Mouse (Mus musculus) thymus, postnatal 0 days (tissue): ENCODE measurements around the gene Atf7. TPM values are rescaled to one million over a fixed set of nuclear protein-coding genes. Genes with fewer than 3 reads are reported as not detected.

Experiments used
- DNase-seq: peaks from one replicate; pipeline ENCODE4 v3.0.0-alpha.2; 2015; ENCODE audit warnings: low spot score
- microRNA counts: library from miRNA; unstranded; fragments of <30 nt; microRNA quantifications from one replicate; lab custom pipeline; 2015
- microRNA-seq: library from miRNA; unstranded; fragments of <30 nt; microRNA quantifications from one replicate; pipeline ENCODE4, GENCODE M21; 2016; ENCODE audit warnings: borderline number of aligned reads
- polyA plus RNA-seq: library from polyadenylated mRNA; unstranded; fragments of >200 nt; fragmentation: Nextera tagmentation; extraction: Ambion mirVana; gene quantifications from 2 replicates; pipeline ENCODE4 v1.2.1, GENCODE M21; 2015

The Atf7 gene
- polyA plus RNA-seq, 1 experiment from 2014 or later, result 21.8 TPM

DNA sequence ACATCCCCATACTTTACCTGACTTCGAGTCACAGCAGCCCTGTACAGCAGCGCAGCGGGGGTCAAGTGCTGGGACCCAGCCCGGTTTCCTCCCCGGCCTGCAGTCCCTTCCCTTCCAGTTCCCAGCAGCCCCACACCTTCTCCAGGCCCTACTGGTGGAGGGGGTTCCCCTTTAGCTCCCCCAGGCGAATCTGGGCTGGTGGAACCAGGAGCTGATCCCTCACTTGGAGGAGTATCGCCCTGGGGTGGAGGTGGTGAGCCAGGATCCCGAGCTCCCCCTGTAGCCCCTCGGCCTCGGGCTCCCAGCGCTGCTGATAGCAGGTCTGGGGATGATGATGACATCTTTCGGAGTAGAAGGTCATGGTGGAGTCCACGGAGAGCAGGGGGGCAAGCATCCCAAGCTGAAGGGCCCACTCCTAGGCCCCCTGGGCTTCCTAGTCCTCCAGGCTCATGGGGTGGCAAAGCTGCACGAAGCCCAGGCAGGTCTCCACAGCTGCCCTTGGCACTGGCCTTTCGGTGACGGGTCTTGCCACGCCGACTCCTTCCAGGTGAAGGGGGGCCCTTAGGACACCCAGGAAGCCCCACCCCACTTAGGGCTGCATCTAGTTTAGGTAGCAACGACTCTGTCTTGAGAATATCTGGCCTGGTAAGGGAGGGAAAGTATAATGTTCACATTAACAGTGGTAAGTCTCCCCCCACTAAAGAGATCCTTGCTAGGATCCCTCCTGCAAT lies 124.0 kb downstream of the Atf7 start:
- DNase-seq, result no peak

DNA sequence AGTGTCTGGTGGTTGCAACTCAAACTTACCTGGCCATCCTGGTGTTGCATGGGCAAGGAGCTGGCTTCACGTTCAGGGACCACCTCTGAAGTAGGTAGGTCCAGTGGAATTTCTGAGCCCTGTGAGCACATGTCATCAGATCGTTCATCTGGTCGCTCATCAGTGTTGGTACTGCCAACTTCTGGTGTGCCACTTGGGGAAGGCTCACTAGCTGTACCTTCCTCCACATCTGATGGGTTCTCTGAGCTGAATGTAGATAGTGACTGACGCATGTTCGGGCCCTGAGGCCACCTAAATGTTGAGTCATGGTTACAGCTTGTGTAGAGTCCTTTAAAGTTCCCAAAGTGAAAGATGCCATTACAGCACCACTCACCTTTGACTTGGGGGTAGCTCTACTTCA lies 124.8 kb downstream of the Atf7 start:
- DNase-seq, result no peak

DNA sequence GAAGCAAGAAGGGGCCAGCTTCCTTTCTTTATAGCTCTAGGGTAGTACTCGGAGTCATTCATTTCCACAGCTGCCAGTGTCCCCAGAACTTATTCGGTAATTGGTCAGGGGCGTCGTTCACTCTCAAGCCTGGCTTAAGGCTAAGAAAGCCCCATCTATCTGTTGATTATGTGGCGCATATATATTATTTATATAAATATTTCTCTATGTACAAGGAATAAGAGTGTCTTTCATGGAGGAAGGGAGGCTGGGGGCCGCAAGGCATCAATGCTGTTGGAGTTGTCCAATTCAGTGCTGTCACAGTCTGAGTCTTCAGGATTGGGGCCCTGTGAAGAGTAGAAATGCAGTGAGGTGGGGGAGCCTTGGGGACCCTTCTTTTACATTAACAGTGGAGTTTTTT lies 125.4 kb downstream of the Atf7 start:
- DNase-seq, result no peak

DNA sequence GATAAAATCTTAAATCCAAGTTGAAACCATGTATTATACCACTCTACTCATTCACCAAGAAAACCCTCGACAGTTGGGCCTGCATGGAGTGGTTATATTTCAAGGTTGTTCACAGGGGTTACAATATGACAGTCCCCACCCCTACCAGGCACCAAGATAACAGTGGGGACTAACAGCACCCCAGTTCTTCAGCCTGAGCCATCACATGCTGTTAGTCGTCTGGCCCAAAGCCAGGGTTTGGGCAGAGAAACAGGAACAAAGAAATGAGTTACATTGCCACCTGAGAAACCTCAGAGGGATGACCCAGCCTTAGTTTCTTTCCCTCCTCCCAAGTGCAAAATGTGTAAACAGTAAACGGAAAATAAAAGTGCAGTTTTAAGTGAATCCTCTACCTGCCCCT lies 125.9 kb downstream of the Atf7 start:
- no peak for DNase-seq

DNA sequence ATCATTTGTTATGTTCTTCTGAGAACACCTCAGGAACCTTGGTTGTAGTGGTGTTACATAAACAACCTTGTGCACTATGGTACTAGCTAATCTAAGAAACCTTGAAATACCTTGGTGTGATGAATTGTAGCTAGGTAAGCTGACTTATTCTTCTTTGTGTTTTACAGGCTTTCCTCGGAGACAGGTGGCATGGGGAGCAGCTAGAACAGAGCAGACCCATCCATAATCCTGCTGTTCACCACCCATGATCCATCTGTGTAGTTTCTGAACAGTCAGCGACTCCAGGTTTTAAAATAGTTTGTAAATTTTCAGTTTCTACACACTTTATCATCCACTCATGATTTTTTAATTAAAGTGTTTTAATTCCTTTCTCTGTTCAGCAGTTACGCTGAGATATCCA lies 126.9 kb downstream of the Atf7 start:
- no peak for DNase-seq

DNA sequence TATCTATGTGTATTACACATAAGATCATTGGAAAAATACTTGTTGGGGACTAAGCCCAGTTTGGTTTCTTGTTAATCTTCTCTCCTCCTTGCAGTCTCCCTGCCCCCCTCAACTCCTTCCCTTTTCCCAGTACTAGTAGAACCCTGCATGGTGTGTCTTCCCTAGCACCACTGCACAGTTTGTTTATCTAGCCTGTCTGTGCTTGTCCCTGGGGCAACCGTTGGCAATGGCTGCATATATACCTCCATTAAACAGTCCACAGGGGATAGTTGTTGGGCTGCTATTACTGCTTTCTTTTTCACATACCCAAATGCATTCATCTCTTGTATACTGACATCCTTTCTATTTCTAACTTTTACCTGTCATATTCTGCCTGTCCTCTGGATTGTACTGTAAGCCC lies 137.6 kb downstream of the Atf7 start:
- no peak for DNase-seq

DNA sequence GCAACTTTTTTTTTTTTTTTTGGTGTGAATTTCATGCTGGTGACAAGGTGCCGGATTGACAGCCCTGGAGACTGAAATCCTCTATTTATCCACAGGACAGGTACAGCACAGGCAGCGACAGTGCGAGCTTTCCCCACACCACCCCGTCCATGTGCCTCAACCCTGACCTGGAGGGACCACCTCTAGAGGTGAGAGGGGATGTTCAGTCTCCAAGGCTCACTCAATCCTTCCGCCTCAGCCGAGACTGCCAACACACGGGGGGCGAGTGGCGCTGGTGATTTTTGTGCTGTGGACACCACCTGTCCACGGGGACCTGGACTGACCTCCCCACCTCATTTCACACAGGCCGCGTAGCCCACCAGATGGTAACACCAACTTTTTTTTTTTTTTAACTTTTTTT lies 139.4 kb downstream of the Atf7 start:
- no peak for DNase-seq

DNA sequence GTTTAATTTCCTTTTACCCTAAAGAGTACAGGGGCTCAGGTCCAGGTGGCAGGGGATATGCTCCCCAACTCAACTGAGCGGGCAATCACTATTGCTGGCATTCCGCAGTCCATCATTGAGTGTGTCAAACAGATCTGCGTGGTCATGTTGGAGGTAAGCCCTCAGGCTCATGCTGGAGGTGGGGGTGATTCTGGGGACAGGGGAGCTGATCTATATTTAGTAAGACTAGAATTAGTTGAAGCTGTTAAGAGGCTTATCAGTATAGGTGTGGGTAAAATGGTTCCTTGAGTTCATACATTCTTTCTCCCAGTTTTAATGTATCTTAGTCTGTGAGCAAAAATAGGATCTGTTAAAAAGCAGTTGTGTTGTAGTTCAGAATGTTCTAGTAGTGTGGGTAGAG lies 142.1 kb downstream of the Atf7 start:
- no peak for DNase-seq

MicroRNAs within 50 kb of the gene (microRNA counts, 519-probe panel; counts per million panel counts)
- 473 counts per million, percentile 71 among the panel's probes with 10 or more counts for microRNA mmu-miR-688 (lab: Ali Mortazavi, UCI)

Small RNAs within 50 kb of the gene (microRNA-seq; reads per million reads assigned to microRNA genes)
- not detected for gene Mir688

Other genes starting within 250 kb of the Atf7 start
- gene Sp1, start 219.3 kb downstream of the Atf7 start, polyA plus RNA-seq, result 9.7 and 10.9 TPM in 2 replicates
- gene Amhr2, start 180.1 kb downstream of the Atf7 start, polyA plus RNA-seq, result 1.8 and 2.1 TPM in 2 replicates
- 88.9 and 90.3 TPM in 2 replicates for gene Prr13, start 166.4 kb downstream of the Atf7 start, polyA plus RNA-seq
- 263 and 265 TPM in 2 replicates for gene Pcbp2, start 154.9 kb downstream of the Atf7 start, polyA plus RNA-seq
- 2.0 TPM in 1 of 2 replicates, not detected in the other for gene Gm10337, start 121.7 kb downstream of the Atf7 start, polyA plus RNA-seq
- 4.1 and 4.2 TPM in 2 replicates for gene Map3k12, start 108.4 kb downstream of the Atf7 start, polyA plus RNA-seq
- gene Tarbp2, start 107.3 kb downstream of the Atf7 start, polyA plus RNA-seq, result 65.5 and 66.3 TPM in 2 replicates
- 2.1 and 3.9 TPM in 2 replicates for gene Npff, start 100.5 kb downstream of the Atf7 start, polyA plus RNA-seq
- gene Gm28047, start 397 bp downstream of the Atf7 start, polyA plus RNA-seq, result not detected in 2 replicates
- gene Atp5g2, start 46.9 kb upstream of the Atf7 start, polyA plus RNA-seq, result 76.9 and 85.0 TPM in 2 replicates
- gene Calcoco1, start 96.7 kb upstream of the Atf7 start, polyA plus RNA-seq, result 55.9 and 58.4 TPM in 2 replicates